Mouse (Mus musculus) neural tube, embryonic 13.5 days (tissue): ENCODE data around the gene Enpp4. TPM values are rescaled to one million over a fixed set of nuclear protein-coding genes. Genes with fewer than 3 reads are reported as not detected.

Experiments
- ATAC-seq: fragments of 200-750 bp; cut with Nextera tagmentation; 2 replicates; pipeline ENCODE4 v1.8.0; 2017; ENCODE audit warnings: low read depth, mild to moderate bottlenecking, moderate TSS enrichment, moderate library complexity
- H3K27ac ChIP-seq: fragments of 300-500 bp; sonication (generic); replicated peaks from 2 replicates; pipeline ENCODE4 v1.5.1; 2015; ENCODE audit warnings: moderate library complexity, mild to moderate bottlenecking, inconsistent platforms
- H3K27me3 ChIP-seq: fragments of 300-500 bp; sonication (generic); 2 replicates; pipeline ENCODE4 v1.6.1; 2015; ENCODE audit warnings: mild to moderate bottlenecking, inconsistent platforms
- H3K36me3 ChIP-seq: fragments of 300-500 bp; sonication (generic); 2 replicates; pipeline ENCODE4 v1.6.1; 2015; ENCODE audit warnings: mild to moderate bottlenecking, inconsistent platforms
- H3K4me1 ChIP-seq: fragments of 300-500 bp; sonication (generic); replicated peaks from 2 replicates; pipeline ENCODE4 v1.6.1; 2015; ENCODE audit warnings: inconsistent platforms
- H3K4me2 ChIP-seq: fragments of 300-500 bp; sonication (generic); 2 replicates; pipeline ENCODE4 v1.6.1; 2015; ENCODE audit warnings: inconsistent platforms, mild to moderate bottlenecking, moderate library complexity
- H3K4me3 ChIP-seq: fragments of 300-500 bp; sonication (generic); 2 replicates; pipeline ENCODE4 v1.5.1; 2015; ENCODE audit warnings: mild to moderate bottlenecking, inconsistent platforms
- H3K9ac ChIP-seq: fragments of 300-500 bp; sonication (generic); 2 replicates; pipeline ENCODE4 v1.6.1; 2015; ENCODE audit warnings: moderate library complexity, mild to moderate bottlenecking, inconsistent platforms
- H3K9me3 ChIP-seq: fragments of 300-500 bp; sonication (generic); 2 replicates; pipeline ENCODE4 v1.6.1; 2016; ENCODE audit warnings: inconsistent platforms
- WGBS: fragments of 180-500 bp; shearing (Covaris S2); methylation state at CpG from one replicate; pipeline ENCODE4 v1.1.7; 2015; 5-methylcytosine and 5-hydroxymethylcytosine counted together
- polyA plus RNA-seq: library from polyadenylated mRNA; unstranded; fragments of >200 nt; fragmentation: Nextera tagmentation; extraction: Ambion mirVana; gene quantifications from 2 replicates; pipeline ENCODE4 v1.2.1, GENCODE M21; 2015

The Enpp4 gene
- polyA plus RNA-seq, result 5.7 TPM in 2 replicates

DNA sequence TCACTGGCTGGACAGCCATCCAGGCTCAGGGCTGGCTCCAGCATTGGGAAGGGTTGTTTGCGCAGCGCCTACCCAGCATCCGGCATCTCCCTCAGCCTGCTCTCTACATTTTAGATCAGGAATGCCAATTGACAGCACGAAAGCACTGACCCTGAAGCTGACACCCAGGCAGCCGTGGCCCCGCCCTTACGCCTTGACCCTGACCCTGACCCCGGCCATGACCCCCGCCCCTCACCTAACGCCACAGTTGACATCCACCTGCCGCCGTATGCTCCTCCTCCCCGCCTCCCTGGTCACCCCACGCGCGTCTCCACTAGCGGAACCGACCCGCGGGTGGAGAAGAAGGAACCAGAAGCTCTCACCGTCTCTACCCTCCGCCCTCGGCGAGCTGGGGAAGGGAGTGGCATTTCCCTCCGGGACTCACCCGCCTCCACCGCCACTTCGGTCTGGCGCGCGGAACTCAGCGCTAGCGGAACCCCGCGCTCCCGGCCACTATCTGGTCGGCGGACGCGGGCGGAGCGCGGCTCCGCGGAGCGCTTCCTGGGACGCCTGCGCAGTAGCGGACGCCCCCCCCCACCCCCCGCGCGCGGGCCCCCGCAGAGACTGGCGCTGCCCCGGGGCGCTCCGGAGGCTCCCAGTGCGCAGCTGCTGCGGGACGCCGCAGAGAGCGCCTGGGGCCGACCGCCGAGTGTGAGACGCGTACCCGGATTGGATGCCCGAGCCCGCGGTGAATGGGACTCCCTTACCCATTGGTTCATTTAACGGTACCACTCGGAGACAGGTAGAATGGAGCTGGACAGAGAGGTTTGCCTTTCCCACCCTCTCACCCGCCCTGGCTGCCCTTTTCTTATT lies at the start of gene Enpp4:
Gene Enpp4, minus strand, starts transcription at position 523 of the 852 bp plus-strand sequence.
- H3K4me3 ChIP-seq, result peak within 1 kb of the TSS; percentile 76
- peaks cover 9% of the 10 kb centered on the region for H3K4me1 ChIP-seq
- WGBS, result under 1% methylated on average over 66 of the region's 76 CpGs
- H3K9ac ChIP-seq, result peak within 1 kb of the TSS; percentile 84
- H3K27ac ChIP-seq, result peak within 1 kb of the TSS; percentile 68
- H3K9me3 ChIP-seq, result no peaks in the 10 kb centered on the region
- no peaks in the 10 kb centered on the region; the same call in 1 of the 2 replicates for H3K27me3 ChIP-seq
- no peaks in the 10 kb centered on the region for H3K36me3 ChIP-seq
- H3K4me2 ChIP-seq, result peak within 1 kb of the TSS; percentile 78
- peak; percentile 99 for ATAC-seq

DNA sequence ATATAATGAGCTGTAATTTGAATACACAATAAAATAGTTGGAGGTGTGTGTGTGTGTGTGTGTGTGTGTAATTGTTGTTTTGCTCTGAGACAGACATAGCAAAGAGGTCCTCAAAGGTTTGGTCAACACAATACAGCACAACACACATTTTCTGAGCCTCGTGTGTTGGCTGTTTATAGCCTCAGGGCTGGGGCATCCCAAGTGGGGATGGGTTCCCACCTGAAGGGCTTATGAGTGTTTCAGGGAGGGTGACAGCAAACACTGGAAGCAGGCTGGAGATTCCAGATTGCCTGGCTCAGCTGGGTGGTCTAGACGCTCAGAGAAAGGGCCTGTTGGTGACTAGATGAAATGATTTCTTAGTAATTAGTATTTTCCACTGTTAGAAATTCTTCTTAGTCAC lies 49.6 kb upstream of the Enpp4 start:
- H3K4me3 ChIP-seq, result no peak overlapping the region
- no peaks in the 10 kb centered on the region for H3K36me3 ChIP-seq
- H3K4me1 ChIP-seq, result no peaks in the 10 kb centered on the region
- H3K9ac ChIP-seq, result no peak overlapping the region
- 76% methylated on average over 2 of the region's 2 CpGs for WGBS
- H3K4me2 ChIP-seq, result no peak overlapping the region
- H3K9me3 ChIP-seq, result no peaks in the 10 kb centered on the region
- H3K27me3 ChIP-seq, result no peaks in the 10 kb centered on the region
- ATAC-seq, result no peak
- no peak overlapping the region for H3K27ac ChIP-seq

DNA sequence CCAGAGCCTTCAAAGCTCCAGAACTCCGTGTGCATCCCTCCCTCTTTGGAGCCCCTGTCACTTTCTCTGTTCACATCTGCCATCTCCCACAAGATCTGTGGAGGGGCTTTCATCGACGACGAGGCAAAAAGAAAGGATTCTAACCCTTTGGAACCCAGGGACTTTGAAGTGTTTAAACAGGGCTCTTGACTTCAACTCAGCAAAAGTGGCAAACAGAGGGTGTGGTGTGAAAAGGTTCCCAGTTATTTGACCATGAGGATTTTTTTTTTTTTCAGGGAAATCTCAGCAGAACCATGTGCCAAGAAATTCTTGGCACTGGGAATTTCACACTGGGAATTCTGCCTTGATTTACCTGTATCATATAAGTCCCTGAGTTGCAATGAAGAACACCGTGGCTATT lies 48.3 kb upstream of the Enpp4 start:
- no peak overlapping the region for H3K27ac ChIP-seq
- WGBS, result 66% methylated on average over 5 of the region's 5 CpGs
- H3K27me3 ChIP-seq, result no peaks in the 10 kb centered on the region
- no peaks in the 10 kb centered on the region for H3K9me3 ChIP-seq
- H3K4me3 ChIP-seq, result no peak overlapping the region
- H3K4me1 ChIP-seq, result no peaks in the 10 kb centered on the region
- no peak for ATAC-seq
- H3K36me3 ChIP-seq, result no peaks in the 10 kb centered on the region
- H3K4me2 ChIP-seq, result no peak overlapping the region
- H3K9ac ChIP-seq, result no peak overlapping the region

DNA sequence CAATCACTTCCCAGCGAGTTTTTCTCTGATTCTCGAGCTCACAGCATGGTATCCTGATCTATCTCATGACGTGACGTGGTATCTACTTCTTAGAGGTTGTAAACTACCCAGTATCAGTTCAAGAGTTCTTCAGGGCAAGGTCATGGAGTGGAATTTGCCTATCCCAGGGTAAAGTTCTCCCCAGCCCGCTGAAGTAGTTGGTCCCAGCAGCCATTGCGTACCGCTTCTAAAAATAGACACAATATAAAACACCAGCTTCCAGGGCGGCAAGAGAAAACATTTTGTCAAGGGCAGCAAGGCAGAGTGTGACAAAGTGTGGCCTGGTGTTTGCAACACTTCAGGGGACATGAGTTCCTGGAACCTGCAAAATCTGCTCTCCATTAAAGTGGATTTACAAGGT lies 46.3 kb upstream of the Enpp4 start:
- no peak overlapping the region for H3K4me2 ChIP-seq
- no peak overlapping the region for H3K9ac ChIP-seq
- 81% methylated on average over 8 of the region's 8 CpGs for WGBS
- H3K4me1 ChIP-seq, result no peaks in the 10 kb centered on the region
- H3K27me3 ChIP-seq, result no peaks in the 10 kb centered on the region
- H3K36me3 ChIP-seq, result no peaks in the 10 kb centered on the region
- H3K4me3 ChIP-seq, result no peak overlapping the region
- no peaks in the 10 kb centered on the region for H3K9me3 ChIP-seq
- no peak for ATAC-seq
- no peak overlapping the region for H3K27ac ChIP-seq

DNA sequence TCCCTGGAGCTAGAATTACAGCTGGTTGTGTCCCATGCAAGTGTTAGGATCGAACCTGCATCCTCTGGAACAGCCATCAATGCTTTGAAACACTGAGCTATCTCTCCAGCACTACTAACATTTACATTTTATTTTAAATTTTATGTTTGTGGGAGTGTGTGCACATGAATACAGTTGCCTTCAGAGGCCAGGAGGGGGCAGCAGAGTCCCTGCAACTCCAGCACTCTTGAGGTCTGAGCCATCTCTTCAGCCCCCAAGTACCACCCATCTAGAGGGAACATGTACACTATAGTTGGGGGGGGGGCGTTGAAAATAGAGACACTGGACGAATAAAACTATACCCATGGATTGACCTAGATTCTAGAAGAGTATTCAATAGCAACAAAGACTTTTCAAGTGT lies 45.5 kb upstream of the Enpp4 start:
- Histone ChIP-seq H3K27me3 (no peaks in the 10 kb centered on the region), H3K36me3 (no peaks in the 10 kb centered on the region), H3K9ac (no peak overlapping the region), H3K4me2 (no peak overlapping the region), H3K4me3 (no peak overlapping the region), H3K9me3 (no peaks in the 10 kb centered on the region), H3K4me1 (no peaks in the 10 kb centered on the region), H3K27ac (no peak overlapping the region)
- WGBS, result 66% methylated on average over 3 of the region's 3 CpGs
- ATAC-seq, result no peak

DNA sequence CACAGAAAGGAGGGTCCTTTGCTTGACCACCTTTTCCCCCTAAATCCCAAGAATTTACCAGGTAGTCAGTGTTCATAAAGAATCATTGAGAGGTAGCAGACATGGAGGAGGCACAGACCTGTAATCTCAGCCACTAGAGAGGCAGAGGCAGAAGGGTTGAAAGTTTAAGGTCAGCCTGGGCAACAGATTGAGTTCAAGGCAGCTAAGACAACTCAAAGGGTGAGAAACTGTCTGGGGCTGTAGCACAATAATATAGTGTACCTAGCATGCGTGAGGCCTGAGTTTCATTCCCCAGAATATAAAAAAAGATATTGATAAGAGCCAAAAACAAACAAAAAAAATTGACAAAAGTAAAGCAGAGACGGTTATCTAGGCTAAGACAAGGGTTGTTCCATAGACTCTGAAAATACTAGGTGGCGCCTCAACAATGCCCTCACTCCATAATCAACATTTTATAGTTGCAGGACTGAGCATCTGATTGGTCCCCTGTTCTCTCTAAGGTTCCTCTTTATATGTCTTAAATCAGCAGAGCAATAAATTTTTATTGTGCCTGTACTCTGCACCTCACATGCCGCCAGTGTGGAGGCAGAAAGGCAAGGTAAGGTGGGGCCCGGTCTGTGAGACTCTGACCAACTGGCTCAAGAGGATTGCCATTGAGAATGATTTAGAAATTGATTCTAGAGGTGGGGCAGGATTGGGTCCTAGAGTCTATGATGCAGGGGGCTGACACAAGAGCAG lies 42.7 kb upstream of the Enpp4 start:
- WGBS, result 81% methylated on average over 5 of the region's 5 CpGs
- Histone ChIP-seq H3K27ac (no peak overlapping the region), H3K9ac (no peak overlapping the region), H3K4me3 (no peak overlapping the region), H3K9me3 (no peaks in the 10 kb centered on the region), H3K36me3 (no peaks in the 10 kb centered on the region), H3K4me1 (no peaks in the 10 kb centered on the region), H3K4me2 (no peak overlapping the region), H3K27me3 (no peaks in the 10 kb centered on the region)
- no peak for ATAC-seq

DNA sequence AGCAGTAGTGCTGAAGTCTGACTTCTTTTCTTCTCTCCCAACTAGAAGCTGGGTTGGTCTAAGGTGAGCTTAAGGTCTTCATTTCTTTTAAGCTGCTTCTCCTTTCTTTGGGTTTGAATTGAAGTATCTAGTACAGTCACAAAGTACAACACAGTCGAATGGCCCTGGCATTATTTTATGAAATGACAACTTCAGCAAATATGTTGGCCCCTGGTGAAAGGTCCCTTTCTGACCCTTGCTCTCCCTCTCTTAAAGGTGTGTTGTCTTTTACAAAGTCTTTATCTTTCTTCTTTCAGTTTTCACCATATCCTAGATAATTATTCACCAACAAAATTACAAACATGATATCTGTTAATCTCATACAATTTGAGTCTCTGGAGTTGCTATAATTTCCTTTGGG lies 40.2 kb upstream of the Enpp4 start:
- Histone ChIP-seq H3K9ac (no peak overlapping the region), H3K4me1 (no peaks in the 10 kb centered on the region), H3K27me3 (no peaks in the 10 kb centered on the region), H3K4me2 (no peak overlapping the region), H3K27ac (no peak overlapping the region), H3K4me3 (no peak overlapping the region), H3K36me3 (no peaks in the 10 kb centered on the region), H3K9me3 (no peaks in the 10 kb centered on the region)
- no peak for ATAC-seq
- 85% methylated on average over 1 of the region's 1 CpGs for WGBS

DNA sequence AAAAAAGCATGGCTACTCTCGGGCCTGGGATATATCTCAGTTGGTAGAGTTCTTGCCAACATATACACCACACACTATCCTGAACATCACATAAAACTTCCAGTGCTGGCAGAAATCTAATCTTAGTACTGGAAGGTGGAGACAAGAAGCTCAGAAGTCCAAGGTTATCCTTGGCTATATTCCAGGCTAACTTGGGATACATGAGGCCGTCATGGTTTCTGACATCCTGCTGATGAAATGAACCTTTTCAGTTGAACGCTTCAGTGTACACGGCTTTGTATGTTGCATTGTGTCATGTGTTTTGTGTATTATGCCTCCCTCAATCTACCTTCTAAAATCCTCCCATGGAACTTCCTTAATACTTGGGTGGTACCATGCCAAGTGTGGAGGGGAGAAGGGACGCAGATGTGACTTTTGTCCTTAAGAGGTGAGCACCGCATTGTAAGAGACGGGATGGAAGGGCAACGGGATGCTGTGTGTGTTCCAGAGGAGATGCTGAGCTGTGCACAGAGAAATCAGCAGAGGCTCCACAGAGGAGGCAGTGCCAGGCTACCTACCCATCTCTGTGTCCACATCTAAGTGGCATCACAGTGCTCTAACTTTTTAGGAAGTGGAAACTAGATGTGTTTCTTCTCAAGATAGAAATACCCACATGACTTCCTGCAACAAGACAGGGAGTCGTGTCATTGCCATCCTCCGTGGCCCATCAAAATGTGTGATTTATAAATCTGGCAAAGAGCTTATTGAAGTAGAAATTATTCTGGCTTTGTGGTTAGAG lies 31.4 kb upstream of the Enpp4 start:
- H3K4me2 ChIP-seq, result no peak overlapping the region
- H3K9me3 ChIP-seq, result no peaks in the 10 kb centered on the region
- WGBS, result 88% methylated on average over 10 of the region's 10 CpGs
- no peaks in the 10 kb centered on the region for H3K36me3 ChIP-seq
- no peak for ATAC-seq
- no peak overlapping the region for H3K4me3 ChIP-seq
- H3K27me3 ChIP-seq, result 0 out of 2 replicates have a peak, but pooled peaks cover 2% of the 10 kb centered on the region
- no peaks in the 10 kb centered on the region for H3K4me1 ChIP-seq
- no peak overlapping the region for H3K9ac ChIP-seq
- no peak overlapping the region for H3K27ac ChIP-seq

DNA sequence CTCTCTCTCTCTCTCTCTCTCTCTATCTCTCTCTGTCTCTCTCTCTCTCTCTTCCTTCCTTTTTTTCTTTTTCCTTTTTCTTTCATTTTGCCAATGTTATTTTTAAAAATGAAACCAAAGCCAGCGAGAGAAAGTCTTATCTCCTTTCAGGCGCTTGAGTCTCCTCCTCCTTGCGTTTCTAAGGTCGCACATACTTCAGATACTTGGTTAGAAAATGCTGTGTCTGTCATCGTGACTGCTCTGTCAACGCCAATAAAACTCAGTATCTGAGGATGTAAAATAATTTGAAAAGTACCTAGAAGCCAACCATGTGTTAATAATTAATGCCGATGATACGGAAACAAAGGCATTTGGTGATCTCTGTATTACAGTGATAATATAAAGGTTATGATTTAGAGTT lies 30.4 kb upstream of the Enpp4 start:
- no peak for ATAC-seq
- 85% methylated on average over 8 of the region's 8 CpGs for WGBS
- Histone ChIP-seq H3K9me3 (no peaks in the 10 kb centered on the region), H3K9ac (no peak overlapping the region), H3K27me3 (0 out of 2 replicates have a peak, but pooled peaks cover 2% of the 10 kb centered on the region), H3K4me2 (no peak overlapping the region), H3K4me3 (no peak overlapping the region), H3K36me3 (no peaks in the 10 kb centered on the region), H3K4me1 (no peaks in the 10 kb centered on the region), H3K27ac (no peak overlapping the region)

DNA sequence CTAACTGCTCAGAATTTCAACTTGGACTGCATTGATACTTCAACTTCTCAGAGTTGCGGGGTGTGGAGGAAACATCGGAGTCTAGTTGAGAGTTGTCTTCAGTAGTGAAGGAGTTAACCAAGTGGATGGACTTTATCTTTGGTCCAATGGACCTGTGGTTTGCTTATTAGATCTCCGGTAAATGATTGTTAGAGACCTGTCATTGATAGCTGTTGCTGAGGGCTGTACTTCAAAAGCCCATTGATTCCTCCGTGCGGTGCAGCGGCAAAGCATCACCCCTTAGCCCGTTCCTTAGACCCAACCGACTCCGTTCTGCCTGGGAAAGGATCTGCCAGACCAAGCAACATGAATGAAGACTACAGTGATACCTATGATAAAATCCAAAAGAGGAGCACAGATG lies 28.9 kb upstream of the Enpp4 start:
- Histone ChIP-seq H3K9ac (no peak overlapping the region), H3K4me1 (no peaks in the 10 kb centered on the region), H3K27ac (no peak overlapping the region), H3K9me3 (no peaks in the 10 kb centered on the region), H3K36me3 (no peaks in the 10 kb centered on the region), H3K4me2 (no peak overlapping the region), H3K4me3 (no peak overlapping the region), H3K27me3 (0 out of 2 replicates have a peak, but pooled peaks cover 2% of the 10 kb centered on the region)
- 64% methylated on average over 9 of the region's 9 CpGs for WGBS
- ATAC-seq, result no peak

DNA sequence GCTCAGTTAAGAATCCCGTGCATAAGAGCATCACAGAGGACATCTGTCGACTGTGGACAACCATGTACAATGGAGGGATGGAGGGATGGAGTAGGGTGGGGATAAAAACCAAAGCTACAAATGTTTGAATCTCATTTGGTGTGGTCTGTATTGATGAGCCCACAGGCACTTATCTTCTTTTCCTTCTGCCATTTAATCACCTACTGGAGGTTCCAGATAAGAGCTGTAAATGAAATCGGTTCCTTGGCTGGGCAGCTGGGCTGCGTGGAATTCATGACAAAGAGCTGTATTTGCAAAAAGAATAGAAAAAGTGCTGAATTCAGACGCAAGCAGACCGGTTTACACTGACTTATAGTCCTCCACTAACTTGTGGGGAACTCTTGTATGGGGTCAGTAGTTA lies 28.5 kb upstream of the Enpp4 start:
- H3K4me2 ChIP-seq, result no peak overlapping the region
- ATAC-seq, result no peak
- H3K9me3 ChIP-seq, result no peaks in the 10 kb centered on the region
- H3K4me1 ChIP-seq, result no peaks in the 10 kb centered on the region
- WGBS, result 70% methylated on average over 6 of the region's 6 CpGs
- H3K27me3 ChIP-seq, result 0 out of 2 replicates have a peak, but pooled peaks cover 2% of the 10 kb centered on the region
- no peak overlapping the region for H3K4me3 ChIP-seq
- H3K36me3 ChIP-seq, result no peaks in the 10 kb centered on the region
- no peak overlapping the region for H3K9ac ChIP-seq
- no peak overlapping the region for H3K27ac ChIP-seq

DNA sequence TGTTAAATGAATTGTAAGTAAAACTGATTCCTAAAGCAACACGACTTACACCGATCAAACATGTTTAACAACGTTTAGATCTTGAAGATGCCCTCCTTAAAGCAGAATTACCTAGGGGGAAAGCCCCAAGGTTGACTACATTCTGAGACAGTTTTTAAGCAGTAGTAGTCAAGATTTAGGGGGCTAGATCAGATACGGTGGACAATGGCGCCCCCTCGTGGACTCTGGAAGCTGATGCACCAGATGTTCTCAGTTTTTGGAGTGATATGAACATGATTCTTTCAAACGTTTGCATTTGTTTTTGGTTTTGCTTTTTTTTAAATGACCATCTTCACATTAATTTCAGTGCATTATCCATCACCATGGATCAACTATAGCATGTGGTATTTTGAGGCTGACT lies 24.8 kb upstream of the Enpp4 start:
- no peak for ATAC-seq
- Histone ChIP-seq H3K27me3 (0 out of 2 replicates have a peak, but pooled peaks cover 2% of the 10 kb centered on the region), H3K4me2 (no peak overlapping the region), H3K9ac (no peak overlapping the region), H3K4me3 (no peak overlapping the region), H3K27ac (no peak overlapping the region), H3K4me1 (no peaks in the 10 kb centered on the region), H3K9me3 (no peaks in the 10 kb centered on the region), H3K36me3 (no peaks in the 10 kb centered on the region)
- WGBS, result 13% methylated on average over 7 of the region's 7 CpGs
